Mouse (Mus musculus): ENCODE data around the gene Trim41.

Trim41 gene

GRCm38 (mm10) chr11:48789215-48789614 lies 27.9 kb downstream of the Trim41 start:
- no peak for DNase-seq

GRCm38 (mm10) chr11:48788311-48789089 lies 28.7 kb downstream of the Trim41 start:
- DNase-seq = peak; percentile 82 to 91

GRCm38 (mm10) chr11:48787455-48788211 lies 29.5 kb downstream of the Trim41 start:
- DNase-seq = peak; percentile 33 to 54

GRCm38 (mm10) chr11:48782243-48782642 lies 34.9 kb downstream of the Trim41 start:
- DNase-seq = no peak

- DNase-seq = peak in 1 of 2 experiments; percentile 52
Observed at GRCm38 (mm10) chr11:48779450-48779849, 37.7 kb downstream of the Trim41 start.

- no peak for DNase-seq
Observed at GRCm38 (mm10) chr11:48777303-48777702, 39.9 kb downstream of the Trim41 start.

GRCm38 (mm10) chr11:48776664-48777063 lies 40.5 kb downstream of the Trim41 start:
- no peak for DNase-seq

- DNase-seq = peak; percentile 35 to 68
Observed at GRCm38 (mm10) chr11:48775483-48775882, 41.7 kb downstream of the Trim41 start.

- DNase-seq = peak; percentile 48 to 69
Observed at GRCm38 (mm10) chr11:48774443-48775298, 42.5 kb downstream of the Trim41 start.

GRCm38 (mm10) chr11:48771691-48772090 lies 45.5 kb downstream of the Trim41 start:
- DNase-seq = peak in 1 of 2 experiments; percentile 27

- DNase-seq = no peak
Observed at GRCm38 (mm10) chr11:48767195-48767876, 49.8 kb downstream of the Trim41 start.

GRCm38 (mm10) chr11:48764119-48764518 lies 53.0 kb downstream of the Trim41 start:
- no peak for DNase-seq

GRCm38 (mm10) chr11:48759021-48759420 lies 58.1 kb downstream of the Trim41 start:
- no peak for DNase-seq

Measured in cerebellum, postnatal 25 days (tissue).